Mouse (Mus musculus): ENCODE measurements at regions not wholly inside any gene's neighbourhood (a gene's known extent, or its start where the extent isn't known, plus 50 kb on each side); places are given as distances from the start of the nearest gene placed in this dataset.

DNA sequence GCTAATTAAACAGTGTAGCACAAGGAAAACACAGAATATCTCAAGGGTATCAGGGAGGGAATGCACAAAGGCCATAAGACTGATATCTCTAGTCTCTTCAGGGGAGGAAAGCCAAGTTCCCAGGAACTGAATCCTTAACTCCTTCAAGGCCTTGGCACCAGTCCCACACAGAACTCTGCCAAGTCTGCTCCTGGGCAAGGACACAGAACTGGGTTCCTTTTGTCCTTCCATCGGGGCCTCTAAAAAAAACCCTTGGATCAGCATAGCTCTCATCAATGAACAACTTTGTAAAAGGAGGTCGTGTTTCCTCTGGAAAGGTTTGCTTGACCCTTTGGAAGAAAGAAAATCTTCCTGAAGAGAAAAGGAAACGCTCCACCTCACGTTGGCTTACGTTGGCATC lies 940.1 kb downstream of the Robo2 start:
- TF ChIP-seq TAL1 (IDR thresholded peaks at IDR 0.05; ENCODE audit: low read length) (no peak), GATA1 (IDR thresholded peaks at IDR 0.05; ENCODE audit: low read length) (no peak)
